Mouse (Mus musculus) frontal cortex, postnatal 25 days (tissue): ENCODE results near the gene Ppp1r1c.

Experiments used
- DNase-seq, 2 experiments: peaks; one replicate each; pipeline ENCODE4 v3.0.0; 2022; ENCODE audit warnings: low spot score in 2 of 2

The Ppp1r1c gene

DNA sequence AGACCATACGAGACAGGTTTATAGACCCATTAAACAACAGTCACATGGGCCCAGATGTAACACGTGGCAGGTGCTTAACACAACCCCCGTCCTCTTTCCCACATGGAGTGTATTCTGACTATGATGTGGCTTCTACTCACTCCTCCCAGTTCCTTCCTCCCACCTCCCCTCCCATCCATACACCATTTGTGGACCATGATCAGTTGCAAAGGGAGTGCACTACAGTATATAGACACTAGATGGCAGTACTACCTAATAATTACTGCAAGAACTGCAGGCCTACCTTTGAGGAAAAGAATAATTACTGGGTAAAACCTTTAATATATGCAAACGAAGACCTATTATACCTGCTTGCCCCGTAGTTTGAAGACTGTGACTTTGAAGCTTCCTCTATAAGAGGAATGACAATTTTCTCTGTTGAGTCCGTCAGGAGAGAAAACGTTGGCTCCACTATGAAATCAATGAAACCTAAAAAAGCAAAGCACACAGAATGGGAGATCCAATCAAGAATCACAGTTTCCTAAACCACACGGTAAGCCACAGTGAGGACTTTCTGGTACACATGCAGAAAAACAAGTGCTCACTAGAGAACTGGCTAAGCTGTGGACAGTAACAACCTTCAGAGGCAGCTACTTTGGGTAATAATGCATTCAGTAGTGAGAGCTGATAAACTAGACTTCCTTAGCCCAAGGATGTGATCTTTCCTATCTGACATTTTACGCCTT is 157.9 kb downstream of the Ppp1r1c start:
- DNase-seq: peak in 1 of 2 experiments; percentile 8
